Mouse (Mus musculus) liver, embryonic 13.5 days (tissue): ENCODE results near the gene Cnp. TPM values are rescaled to one million over a fixed set of nuclear protein-coding genes. Genes with fewer than 3 reads are reported as not detected.
"Not testable (repeated sequence)": the region's sequence is repeated elsewhere in the genome, so short reads cannot be mapped to it uniquely, and the experiment has no call there.

Experiments
- ATAC-seq: fragments of 200-750 bp; cut with Nextera tagmentation; 2 replicates; pipeline ENCODE4 v1.8.0; 2017; ENCODE audit warnings: low read depth, mild to moderate bottlenecking, moderate number of reproducible peaks, moderate library complexity
- DNase-seq: peaks from one replicate; pipeline ENCODE4 v3.0.0; 2022
- H3K27ac ChIP-seq: fragments of 300-500 bp; sonication (generic); 2 replicates; pipeline ENCODE4 v1.5.1; 2015; ENCODE audit warnings: moderate library complexity, mild to moderate bottlenecking, inconsistent platforms
- H3K27me3 ChIP-seq: fragments of 300-500 bp; sonication (generic); 2 replicates; pipeline ENCODE4 v1.6.1; 2015; ENCODE audit warnings: mild to moderate bottlenecking, inconsistent platforms
- H3K36me3 ChIP-seq: fragments of 300-500 bp; sonication (generic); 2 replicates; pipeline ENCODE4 v1.6.1; 2015; ENCODE audit warnings: mild to moderate bottlenecking, inconsistent platforms
- H3K4me1 ChIP-seq: fragments of 300-500 bp; sonication (generic); replicated peaks from 2 replicates; pipeline ENCODE4 v1.6.1; 2015; ENCODE audit warnings: inconsistent platforms
- H3K4me2 ChIP-seq: fragments of 300-500 bp; sonication (generic); 2 replicates; pipeline ENCODE4 v1.6.1; 2015; ENCODE audit warnings: inconsistent platforms, mild to moderate bottlenecking, moderate library complexity
- H3K4me3 ChIP-seq: fragments of 300-500 bp; sonication (generic); replicated peaks from 2 replicates; pipeline ENCODE4 v1.5.1; 2015; ENCODE audit warnings: mild to moderate bottlenecking, inconsistent platforms
- H3K9ac ChIP-seq: fragments of 300-500 bp; sonication (generic); 2 replicates; pipeline ENCODE4 v1.6.1; 2015; ENCODE audit warnings: mild to moderate bottlenecking, inconsistent platforms
- H3K9me3 ChIP-seq: fragments of 300-500 bp; sonication (generic); replicated peaks from 2 replicates; pipeline ENCODE4 v1.6.1; 2016; ENCODE audit warnings: inconsistent platforms
- WGBS: fragments of 180-500 bp; shearing (Covaris S2); methylation state at CpG from one replicate; pipeline ENCODE4 v1.1.7; 2015; ENCODE audit not compliant: insufficient replicate concordance; 5-methylcytosine and 5-hydroxymethylcytosine counted together
- polyA plus RNA-seq: library from polyadenylated mRNA; unstranded; fragments of >200 nt; fragmentation: Nextera tagmentation; extraction: Ambion mirVana; gene quantifications from 2 replicates; pipeline ENCODE4 v1.2.1, GENCODE M21; 2015

The Cnp gene
- 13.2 and 14.1 TPM in 2 replicates for polyA plus RNA-seq

- H3K9ac ChIP-seq: peak within 1 kb of the TSS; percentile 73
- H3K36me3 ChIP-seq: peaks cover 13% of the 10 kb centered on the region
- peaks cover 12% of the 10 kb centered on the region for H3K27me3 ChIP-seq
- peaks cover 33% of the 10 kb centered on the region for H3K4me1 ChIP-seq
- ATAC-seq: peak; percentile 73
- H3K4me2 ChIP-seq: peak within 1 kb of the TSS; percentile 87
- peak within 1 kb of the TSS; percentile 71 for H3K27ac ChIP-seq
- H3K9me3 ChIP-seq: no peaks in the 10 kb centered on the region
- peak; percentile 66 for DNase-seq
- under 1% methylated on average over 47 of the region's 47 CpGs for WGBS
- peak within 1 kb of the TSS; percentile 72 for H3K4me3 ChIP-seq
These were observed at the start of gene Cnp for GRCm38 (mm10) chr11:100574708-100575483. Gene Cnp (plus strand): TSS chr11:100574904.

- Histone ChIP-seq H3K9me3 (no peaks in the 10 kb centered on the region), H3K4me2 (peak overlapping the region; percentile 88), H3K36me3 (peaks cover 45% of the 10 kb centered on the region), H3K9ac (peak overlapping the region; percentile 24; the same call in 1 of the 2 replicates), H3K4me1 (peaks cover 43% of the 10 kb centered on the region), H3K4me3 (peak overlapping the region; percentile 76), H3K27ac (no peak overlapping the region), H3K27me3 (no peaks in the 10 kb centered on the region)
- WGBS: 51% methylated on average over 11 of the region's 11 CpGs
- ATAC-seq (no peak), DNase-seq (no peak)
These were observed 49.6 kb upstream of the Cnp start for GRCm38 (mm10) chr11:100524987-100525630.

GRCm38 (mm10) chr11:100526052-100526816 lies 48.5 kb upstream of the Cnp start:
- Histone ChIP-seq H3K9me3 (no peaks in the 10 kb centered on the region), H3K27me3 (no peaks in the 10 kb centered on the region), H3K4me1 (peaks cover 47% of the 10 kb centered on the region), H3K36me3 (peaks cover 34% of the 10 kb centered on the region), H3K9ac (peak overlapping the region; percentile 86), H3K4me2 (peak overlapping the region; percentile 88), H3K4me3 (peak overlapping the region; percentile 76), H3K27ac (no peak overlapping the region)
- ATAC-seq (no peak), DNase-seq (no peak)
- WGBS: 41% methylated on average over 15 of the region's 15 CpGs

- DNase-seq: peak; percentile 51
- ATAC-seq: peak; percentile 13
- H3K36me3 ChIP-seq: peaks cover 25% of the 10 kb centered on the region
- under 1% methylated on average over 26 of the region's 26 CpGs for WGBS
- H3K9me3 ChIP-seq: no peaks in the 10 kb centered on the region
- peak overlapping the region; percentile 86 for H3K9ac ChIP-seq
- H3K4me3 ChIP-seq: peak overlapping the region; percentile 76
- H3K4me2 ChIP-seq: peak overlapping the region; percentile 88
- H3K27me3 ChIP-seq: no peaks in the 10 kb centered on the region
- H3K4me1 ChIP-seq: peaks cover 47% of the 10 kb centered on the region
- H3K27ac ChIP-seq: peak overlapping the region; percentile 73
These were observed 47.6 kb upstream of the Cnp start for GRCm38 (mm10) chr11:100527066-100527457.

GRCm38 (mm10) chr11:100527458-100528374 lies 47.0 kb upstream of the Cnp start, which contains the start of gene Acly:
Gene Acly (minus strand): TSS chr11:100528000.
- Histone ChIP-seq H3K27me3 (no peaks in the 10 kb centered on the region), H3K4me1 (peaks cover 47% of the 10 kb centered on the region), H3K9ac (peak within 1 kb of the TSS; percentile 86), H3K4me2 (peak within 1 kb of the TSS; percentile 88), H3K36me3 (peaks cover 19% of the 10 kb centered on the region), H3K9me3 (no peaks in the 10 kb centered on the region), H3K27ac (peak within 1 kb of the TSS; percentile 87), H3K4me3 (peak within 1 kb of the TSS; percentile 76)
- DNase-seq (peak; percentile 99), ATAC-seq (peak; percentile 96)
- WGBS: under 1% methylated on average over 54 of the region's 54 CpGs

GRCm38 (mm10) chr11:100528375-100529165 lies 46.1 kb upstream of the Cnp start:
- Histone ChIP-seq H3K4me2 (peak overlapping the region; percentile 88), H3K4me3 (peak overlapping the region; percentile 76), H3K27ac (peak overlapping the region; percentile 87), H3K27me3 (no peaks in the 10 kb centered on the region), H3K36me3 (peaks cover 10% of the 10 kb centered on the region), H3K9me3 (no peaks in the 10 kb centered on the region), H3K4me1 (peaks cover 47% of the 10 kb centered on the region), H3K9ac (peak overlapping the region; percentile 65)
- DNase-seq (no peak), ATAC-seq (no peak)
- 26% methylated on average over 19 of the region's 19 CpGs for WGBS

- H3K27me3 ChIP-seq: 0 out of 2 replicates have a peak, but pooled peaks cover 3% of the 10 kb centered on the region
- H3K27ac ChIP-seq: no peak overlapping the region
- no peak overlapping the region for H3K4me3 ChIP-seq
- WGBS: 60% methylated on average over 6 of the region's 6 CpGs
- no peaks in the 10 kb centered on the region for H3K36me3 ChIP-seq
- peaks cover 4% of the 10 kb centered on the region for H3K4me1 ChIP-seq
- no peak for ATAC-seq
- H3K4me2 ChIP-seq: no peak overlapping the region
- H3K9me3 ChIP-seq: no peaks in the 10 kb centered on the region
- no peak for DNase-seq
- H3K9ac ChIP-seq: no peak overlapping the region
These were observed 40.8 kb upstream of the Cnp start for GRCm38 (mm10) chr11:100533871-100534270.

- H3K27ac ChIP-seq, H3K36me3 ChIP-seq, H3K9me3 ChIP-seq, H3K4me2 ChIP-seq, H3K9ac ChIP-seq, ATAC-seq, DNase-seq, H3K27me3 ChIP-seq, H3K4me3 ChIP-seq, H3K4me1 ChIP-seq: not testable (repeated sequence)
- 70% methylated on average over 2 of the region's 2 CpGs for WGBS
These were observed 40.3 kb upstream of the Cnp start for GRCm38 (mm10) chr11:100534411-100534810.

- WGBS: 69% methylated on average over 6 of the region's 6 CpGs
- not testable (repeated sequence) for H3K4me2 ChIP-seq, H3K9ac ChIP-seq, H3K9me3 ChIP-seq, H3K4me1 ChIP-seq, DNase-seq, H3K27me3 ChIP-seq, ATAC-seq, H3K36me3 ChIP-seq, H3K27ac ChIP-seq, H3K4me3 ChIP-seq
These were observed 39.9 kb upstream of the Cnp start for GRCm38 (mm10) chr11:100534821-100535220.

- DNase-seq: no peak
- no peak for ATAC-seq
- Histone ChIP-seq H3K9ac (no peak overlapping the region), H3K27ac (no peak overlapping the region), H3K4me3 (no peak overlapping the region), H3K4me1 (peaks cover 8% of the 10 kb centered on the region), H3K36me3 (no peaks in the 10 kb centered on the region), H3K9me3 (no peaks in the 10 kb centered on the region), H3K27me3 (0 out of 2 replicates have a peak, but pooled peaks cover 3% of the 10 kb centered on the region), H3K4me2 (no peak overlapping the region)
- 27% methylated on average over 1 of the region's 1 CpGs for WGBS
These were observed 38.7 kb upstream of the Cnp start for GRCm38 (mm10) chr11:100535996-100536395.
